Mouse (Mus musculus) small intestine, adult 2 months (tissue): ENCODE measurements around the gene Lrrc74a. TPM values are rescaled to one million over a fixed set of nuclear protein-coding genes. Genes with fewer than 3 reads are reported as not detected.

Experiments
- H3K27ac ChIP-seq: fragments of 200-500 bp; 2 replicates; pipeline ENCODE4 v1.5.1; 2012; ENCODE audit warnings: low read depth, low read length, control low read depth, inconsistent platforms; ENCODE audit not compliant: insufficient read depth
- H3K27me3 ChIP-seq: fragments of 200-500 bp; 2 replicates; pipeline ENCODE4 v1.6.1; 2012; ENCODE audit warnings: mild to moderate bottlenecking, moderate library complexity, low read length, inconsistent platforms; ENCODE audit not compliant: control insufficient read depth, insufficient read depth
- H3K36me3 ChIP-seq: fragments of 200-500 bp; 2 replicates; pipeline ENCODE4 v1.6.1; 2012; ENCODE audit warnings: mild to moderate bottlenecking, low read length, control low read depth, inconsistent platforms; ENCODE audit not compliant: control insufficient read depth, insufficient read depth
- H3K4me1 ChIP-seq: fragments of 200-500 bp; 2 replicates; pipeline ENCODE4 v1.6.1; 2012; ENCODE audit warnings: low read length, inconsistent platforms, mixed read lengths; ENCODE audit not compliant: control insufficient read depth, insufficient read depth, insufficient read length
- H3K4me3 ChIP-seq: fragments of 200-500 bp; 2 replicates; pipeline ENCODE4 v1.5.1; 2012; ENCODE audit warnings: low read depth, mild to moderate bottlenecking, control low read depth, inconsistent platforms, low read length, moderate library complexity
- CTCF ChIP-seq: fragments of 200-500 bp; IDR thresholded peaks from 2 replicates; pipeline ENCODE4 v1.5.1; 2012; ENCODE audit warnings: low read depth, mild to moderate bottlenecking, control low read depth, inconsistent platforms, low read length, moderate library complexity, mixed read lengths; ENCODE audit not compliant: insufficient replicate concordance, insufficient read length; ENCODE audit errors: extremely low read depth
- POLR2A ChIP-seq: fragments of 200-500 bp; IDR thresholded peaks from 2 replicates; pipeline ENCODE4 v1.6.1; 2012; ENCODE audit warnings: low read depth, mild to moderate bottlenecking, control low read depth, inconsistent platforms, low read length, moderate library complexity
- WGBS: fragments of 180-500 bp; shearing (Covaris S2); methylation state at CpG from one replicate; pipeline ENCODE4 v1.1.7; 2018; 5-methylcytosine and 5-hydroxymethylcytosine counted together
- polyA plus RNA-seq: library from polyadenylated mRNA; depleted of rRNA; stranded (reverse); fragments of >200 nt; gene quantifications from 2 replicates; pipeline ENCODE4 v1.2.3, GENCODE M21; 2012

Lrrc74a gene
- polyA plus RNA-seq, 1 experiment = not detected

GRCm38 (mm10) chr12:86805315-86805714 is 71.1 kb downstream of the Lrrc74a start:
- Histone ChIP-seq H3K27me3 (no peaks in the 10 kb centered on the region), H3K36me3 (no peaks in the 10 kb centered on the region), H3K4me1 (peaks cover 22% of the 10 kb centered on the region), H3K27ac (no peak overlapping the region), H3K4me3 (no peak overlapping the region)
- TF ChIP-seq CTCF (no peak), POLR2A (no peak)
- 72% methylated on average over 4 of the region's 4 CpGs for WGBS

GRCm38 (mm10) chr12:86806031-86806922 is 72.1 kb downstream of the Lrrc74a start:
- Histone ChIP-seq H3K27ac (no peak overlapping the region), H3K36me3 (no peaks in the 10 kb centered on the region), H3K4me3 (no peak overlapping the region), H3K4me1 (peaks cover 22% of the 10 kb centered on the region), H3K27me3 (no peaks in the 10 kb centered on the region)
- TF ChIP-seq POLR2A = no peak
- TF ChIP-seq CTCF = no peak
- WGBS = 31% methylated on average over 20 of the region's 20 CpGs

GRCm38 (mm10) chr12:86806923-86807794 is 73.0 kb downstream of the Lrrc74a start:
- Histone ChIP-seq H3K27me3 (no peaks in the 10 kb centered on the region), H3K36me3 (no peaks in the 10 kb centered on the region), H3K27ac (no peak overlapping the region), H3K4me1 (peaks cover 17% of the 10 kb centered on the region), H3K4me3 (no peak overlapping the region)
- WGBS = 50% methylated on average over 5 of the region's 5 CpGs
- TF ChIP-seq POLR2A (no peak), CTCF (no peak)

GRCm38 (mm10) chr12:86807795-86808128 is 73.6 kb downstream of the Lrrc74a start:
- peaks cover 14% of the 10 kb centered on the region for H3K4me1 ChIP-seq
- no peak overlapping the region for H3K4me3 ChIP-seq
- no peaks in the 10 kb centered on the region for H3K36me3 ChIP-seq
- no peak overlapping the region for H3K27ac ChIP-seq
- 27% methylated on average over 4 of the region's 4 CpGs for WGBS
- H3K27me3 ChIP-seq = no peaks in the 10 kb centered on the region
- TF ChIP-seq POLR2A = no peak
- no peak for TF ChIP-seq CTCF

- no peaks in the 10 kb centered on the region for H3K36me3 ChIP-seq
- H3K4me1 ChIP-seq = peaks cover 9% of the 10 kb centered on the region
- H3K27ac ChIP-seq = no peak overlapping the region
- H3K27me3 ChIP-seq = no peaks in the 10 kb centered on the region
- H3K4me3 ChIP-seq = no peak overlapping the region
- TF ChIP-seq CTCF (no peak), POLR2A (no peak)
- WGBS = 85% methylated on average over 4 of the region's 4 CpGs
These were observed 74.7 kb downstream of the Lrrc74a start for GRCm38 (mm10) chr12:86808856-86809255.

GRCm38 (mm10) chr12:86810040-86810439 is 75.9 kb downstream of the Lrrc74a start:
- H3K4me3 ChIP-seq = no peak overlapping the region
- 75% methylated on average over 1 of the region's 1 CpGs for WGBS
- no peak overlapping the region for H3K27ac ChIP-seq
- TF ChIP-seq CTCF (no peak), POLR2A (no peak)
- H3K4me1 ChIP-seq = peaks cover 8% of the 10 kb centered on the region
- H3K27me3 ChIP-seq = no peaks in the 10 kb centered on the region
- no peaks in the 10 kb centered on the region for H3K36me3 ChIP-seq
